Mouse (Mus musculus) embryo, embryonic 11 days (tissue): ENCODE data around the gene Enox1.

Experiments used
- DNase-seq: peaks from one replicate; pipeline ENCODE4 v3.0.0-alpha.2; 2015

The Enox1 gene

GRCm38 (mm10) chr14:77632466-77633171 is 476.1 kb downstream of the Enox1 start:
- DNase-seq = no peak

GRCm38 (mm10) chr14:77633172-77633542 is 476.6 kb downstream of the Enox1 start:
- no peak for DNase-seq

GRCm38 (mm10) chr14:77636931-77637330 is 480.4 kb downstream of the Enox1 start:
- peak; percentile 57 for DNase-seq

- no peak for DNase-seq
Measured at GRCm38 (mm10) chr14:77638148-77638547, 481.6 kb downstream of the Enox1 start.

GRCm38 (mm10) chr14:77638616-77639015 is 482.1 kb downstream of the Enox1 start:
- no peak for DNase-seq

- no peak for DNase-seq
Measured at GRCm38 (mm10) chr14:77639586-77639985, 483.0 kb downstream of the Enox1 start.

- DNase-seq = no peak
Measured at GRCm38 (mm10) chr14:77642314-77642713, 485.8 kb downstream of the Enox1 start.

- DNase-seq = no peak
Measured at GRCm38 (mm10) chr14:77646196-77646595, 489.6 kb downstream of the Enox1 start.

GRCm38 (mm10) chr14:77647017-77647416 is 490.5 kb downstream of the Enox1 start:
- DNase-seq = no peak

- no peak for DNase-seq
Measured at GRCm38 (mm10) chr14:77648305-77648704, 491.7 kb downstream of the Enox1 start.

- DNase-seq = no peak
Measured at GRCm38 (mm10) chr14:77658739-77659138, 502.2 kb downstream of the Enox1 start.

GRCm38 (mm10) chr14:77662273-77662672 is 505.7 kb downstream of the Enox1 start:
- no peak for DNase-seq

- DNase-seq = no peak
Measured at GRCm38 (mm10) chr14:77662994-77663393, 506.4 kb downstream of the Enox1 start.

- DNase-seq = no peak
Measured at GRCm38 (mm10) chr14:77668096-77668495, 511.5 kb downstream of the Enox1 start.

GRCm38 (mm10) chr14:77669494-77669893 is 512.9 kb downstream of the Enox1 start:
- no peak for DNase-seq

GRCm38 (mm10) chr14:77670945-77671344 is 514.4 kb downstream of the Enox1 start:
- no peak for DNase-seq

- DNase-seq = no peak
Measured at GRCm38 (mm10) chr14:77671961-77672360, 515.4 kb downstream of the Enox1 start.

GRCm38 (mm10) chr14:77673138-77673537 is 516.6 kb downstream of the Enox1 start:
- no peak for DNase-seq

- DNase-seq = no peak
Measured at GRCm38 (mm10) chr14:77677951-77678350, 521.4 kb downstream of the Enox1 start.

GRCm38 (mm10) chr14:77679877-77680276 is 523.3 kb downstream of the Enox1 start:
- DNase-seq = no peak

GRCm38 (mm10) chr14:77682888-77683555 is 526.5 kb downstream of the Enox1 start:
- DNase-seq = no peak

GRCm38 (mm10) chr14:77689816-77690215 is 533.3 kb downstream of the Enox1 start:
- DNase-seq = no peak

GRCm38 (mm10) chr14:77705006-77705405 is 548.4 kb downstream of the Enox1 start:
- no peak for DNase-seq

- peak; percentile 27 for DNase-seq
Measured at GRCm38 (mm10) chr14:77706511-77707246, 550.1 kb downstream of the Enox1 start.
